Mouse (Mus musculus) midbrain, embryonic 12.5 days (tissue): Measurements from ENCODE around the gene Atp5g2. TPM values are rescaled to one million over a fixed set of nuclear protein-coding genes. Genes with fewer than 3 reads are reported as not detected.

ENCODE experiments used
- ATAC-seq: fragments of 200-750 bp; cut with Nextera tagmentation; 2 replicates; pipeline ENCODE4 v1.8.0; 2017; ENCODE audit warnings: low read depth, moderate TSS enrichment, moderate library complexity; ENCODE audit not compliant: low FRiP score
- H3K27ac ChIP-seq: fragments of 300-500 bp; sonication (generic); replicated peaks from 2 replicates; pipeline ENCODE4 v1.5.1; 2016; ENCODE audit warnings: mild to moderate bottlenecking
- H3K27me3 ChIP-seq: fragments of 300-500 bp; sonication (generic); 2 replicates; pipeline ENCODE4 v1.6.1; 2016; ENCODE audit warnings: mild to moderate bottlenecking
- H3K36me3 ChIP-seq: fragments of 300-500 bp; sonication (generic); 2 replicates; pipeline ENCODE4 v1.6.1; 2016
- H3K4me1 ChIP-seq: fragments of 300-500 bp; sonication (generic); 2 replicates; pipeline ENCODE4 v1.6.1; 2016
- H3K4me2 ChIP-seq: fragments of 300-500 bp; sonication (generic); replicated peaks from 2 replicates; pipeline ENCODE4 v1.6.1; 2016; ENCODE audit warnings: mild to moderate bottlenecking, moderate library complexity
- H3K4me3 ChIP-seq: fragments of 300-500 bp; sonication (generic); 2 replicates; pipeline ENCODE4 v1.5.1; 2016; ENCODE audit warnings: mild to moderate bottlenecking
- H3K9ac ChIP-seq: fragments of 300-500 bp; sonication (generic); replicated peaks from 2 replicates; pipeline ENCODE4 v1.6.1; 2016; ENCODE audit warnings: mild to moderate bottlenecking, moderate library complexity
- H3K9me3 ChIP-seq: fragments of 300-500 bp; sonication (generic); 2 replicates; pipeline ENCODE4 v1.6.1; 2016; ENCODE audit warnings: mild to moderate bottlenecking
- WGBS: fragments of 180-500 bp; shearing (Covaris S2); methylation state at CpG from one replicate; pipeline ENCODE4 v1.1.7; 2016; 5-methylcytosine and 5-hydroxymethylcytosine counted together
- microRNA counts: library from miRNA; unstranded; fragments of <30 nt; microRNA quantifications from one replicate; lab custom pipeline; 2017
- microRNA-seq: library from miRNA; unstranded; fragments of <30 nt; microRNA quantifications from one replicate; pipeline ENCODE4, GENCODE M21; 2017
- polyA plus RNA-seq: library from polyadenylated mRNA; unstranded; fragments of >200 nt; fragmentation: Nextera tagmentation; extraction: Ambion mirVana; gene quantifications from 2 replicates; pipeline ENCODE4 v1.2.1, GENCODE M21; 2016

Atp5g2 gene
- polyA plus RNA-seq, 1 experiment from 2014 or later, result 55.9 TPM

- Histone ChIP-seq H3K27ac (no peak overlapping the region), H3K9me3 (no peaks in the 10 kb centered on the region), H3K9ac (no peak overlapping the region), H3K4me1 (peaks cover 16% of the 10 kb centered on the region), H3K4me3 (no peak overlapping the region), H3K4me2 (no peak overlapping the region), H3K36me3 (no peaks in the 10 kb centered on the region), H3K27me3 (no peaks in the 10 kb centered on the region)
- no peak for ATAC-seq
- 95% methylated on average over 1 of the region's 1 CpGs for WGBS
Measured at GRCm38 (mm10) chr15:102620765-102621164, 51.4 kb downstream of the Atp5g2 start.

DNA sequence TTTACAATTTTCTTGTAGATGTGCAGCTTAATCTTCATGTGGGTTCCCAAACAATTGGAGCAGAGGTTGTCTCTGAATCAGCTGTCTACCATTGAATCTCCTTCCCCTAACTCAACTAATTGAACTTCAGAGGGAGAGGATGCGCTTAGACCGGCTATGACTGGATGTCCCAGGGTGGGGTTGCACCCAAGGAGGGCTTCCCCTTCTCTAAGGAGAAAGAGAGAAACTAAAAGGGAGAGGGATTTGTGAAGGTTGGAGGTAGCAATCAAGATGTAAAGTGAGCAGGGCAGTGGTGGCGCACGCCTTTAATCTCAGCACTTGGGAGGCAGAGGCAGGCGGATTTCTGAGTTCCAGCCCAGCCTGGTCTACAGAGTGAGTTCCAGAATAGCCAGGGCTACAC, 52.7 kb downstream of the Atp5g2 start:
- H3K4me1 ChIP-seq, result peaks cover 12% of the 10 kb centered on the region
- no peaks in the 10 kb centered on the region for H3K27me3 ChIP-seq
- H3K27ac ChIP-seq, result no peak overlapping the region
- H3K4me2 ChIP-seq, result no peak overlapping the region
- no peaks in the 10 kb centered on the region for H3K9me3 ChIP-seq
- 97% methylated on average over 5 of the region's 5 CpGs for WGBS
- no peaks in the 10 kb centered on the region for H3K36me3 ChIP-seq
- no peak overlapping the region for H3K9ac ChIP-seq
- ATAC-seq, result no peak
- H3K4me3 ChIP-seq, result no peak overlapping the region

DNA sequence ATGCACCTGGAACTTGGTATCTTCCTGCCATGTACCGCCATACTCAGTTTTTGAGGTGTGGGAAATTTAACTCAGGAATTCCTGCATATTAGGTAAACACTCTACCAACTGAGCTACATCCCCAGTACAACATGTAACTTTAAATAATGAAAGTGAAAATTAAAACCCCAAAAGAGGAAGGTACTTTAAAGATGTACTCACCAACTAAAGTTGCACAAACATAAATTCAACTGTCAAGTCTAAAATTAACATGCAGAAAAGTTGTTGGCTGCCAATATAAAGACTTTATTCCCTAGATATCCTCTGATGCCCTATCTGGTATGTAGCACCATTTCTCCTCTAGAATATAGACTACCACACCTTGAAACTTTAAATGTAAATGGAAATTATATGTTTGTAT, 54.5 kb downstream of the Atp5g2 start:
- Histone ChIP-seq H3K9me3 (no peaks in the 10 kb centered on the region), H3K9ac (no peak overlapping the region), H3K27ac (no peak overlapping the region), H3K27me3 (no peaks in the 10 kb centered on the region), H3K4me3 (no peak overlapping the region), H3K36me3 (no peaks in the 10 kb centered on the region), H3K4me2 (no peak overlapping the region), H3K4me1 (no peaks in the 10 kb centered on the region)
- no peak for ATAC-seq
- WGBS, result 92% methylated on average over 1 of the region's 1 CpGs

DNA sequence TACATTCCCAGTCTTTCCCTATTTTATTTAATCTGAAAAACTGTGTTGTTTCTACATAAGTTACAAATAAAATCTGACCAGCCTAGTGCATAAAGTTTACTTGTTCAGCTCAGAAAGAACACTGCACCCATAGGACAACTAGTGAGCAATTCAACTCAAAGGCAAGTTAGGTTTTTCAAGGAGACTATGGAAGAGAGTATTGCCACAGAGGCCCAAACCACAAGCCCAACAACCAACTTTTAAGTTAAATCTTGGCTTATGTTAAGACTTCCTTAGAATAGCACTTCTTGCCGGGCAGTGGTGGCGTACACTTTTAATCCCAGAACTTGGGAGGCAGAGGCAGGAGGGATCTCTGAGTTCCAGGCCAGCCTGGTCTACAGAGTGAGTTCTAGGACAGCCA, 56.0 kb downstream of the Atp5g2 start:
- no peak overlapping the region for H3K4me3 ChIP-seq
- no peak overlapping the region for H3K27ac ChIP-seq
- no peak for ATAC-seq
- H3K27me3 ChIP-seq, result no peaks in the 10 kb centered on the region
- no peaks in the 10 kb centered on the region for H3K36me3 ChIP-seq
- H3K9ac ChIP-seq, result no peak overlapping the region
- H3K4me2 ChIP-seq, result no peak overlapping the region
- H3K4me1 ChIP-seq, result no peaks in the 10 kb centered on the region
- H3K9me3 ChIP-seq, result no peaks in the 10 kb centered on the region
- WGBS, result 99% methylated on average over 2 of the region's 2 CpGs

DNA sequence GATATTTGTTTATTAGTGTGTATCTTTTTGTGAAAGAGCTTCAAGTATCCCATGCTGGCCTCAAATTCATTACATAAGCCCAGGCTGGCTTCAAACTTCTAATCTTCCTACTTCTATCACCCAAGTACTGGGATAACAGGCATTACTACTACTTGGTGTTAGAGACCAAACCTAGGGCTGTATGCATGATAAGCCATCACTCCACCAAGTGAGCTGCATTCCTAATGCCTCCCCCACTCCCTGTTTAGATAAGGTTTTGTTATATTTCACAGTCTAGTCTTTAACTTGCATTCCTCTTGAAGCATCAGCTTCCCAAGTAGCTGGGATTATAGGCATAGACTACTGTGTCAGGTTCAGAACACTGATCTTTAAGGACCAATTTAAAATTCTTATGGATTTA, 57.9 kb downstream of the Atp5g2 start:
- H3K9me3 ChIP-seq, result no peaks in the 10 kb centered on the region
- no peaks in the 10 kb centered on the region for H3K4me1 ChIP-seq
- H3K27me3 ChIP-seq, result no peaks in the 10 kb centered on the region
- H3K36me3 ChIP-seq, result no peaks in the 10 kb centered on the region
- no peak overlapping the region for H3K27ac ChIP-seq
- H3K4me3 ChIP-seq, result no peak overlapping the region
- H3K9ac ChIP-seq, result no peak overlapping the region
- no peak for ATAC-seq
- no peak overlapping the region for H3K4me2 ChIP-seq

GRCm38 (mm10) chr15:102612966-102613365, 59.2 kb downstream of the Atp5g2 start:
- H3K9ac ChIP-seq, result no peak overlapping the region
- no peaks in the 10 kb centered on the region for H3K27me3 ChIP-seq
- no peak for ATAC-seq
- no peaks in the 10 kb centered on the region for H3K4me1 ChIP-seq
- no peaks in the 10 kb centered on the region for H3K36me3 ChIP-seq
- no peaks in the 10 kb centered on the region for H3K9me3 ChIP-seq
- no peak overlapping the region for H3K27ac ChIP-seq
- H3K4me2 ChIP-seq, result no peak overlapping the region
- H3K4me3 ChIP-seq, result no peak overlapping the region

MicroRNA genes within 50 kb of the gene (microRNA counts, 519-probe panel; counts per million panel counts)
- not detected for microRNA mmu-miR-688 (lab: Ali Mortazavi, UCI)

Small RNAs within 50 kb of the gene (microRNA-seq; reads per million reads assigned to microRNA genes)
- not detected for gene Mir688

Other genes starting within 250 kb of the Atp5g2 start
- gene Amhr2, start 227.0 kb downstream of the Atp5g2 start, polyA plus RNA-seq, result 0.29 TPM in 1 of 2 replicates, not detected in the other
- gene Prr13, start 213.3 kb downstream of the Atp5g2 start, polyA plus RNA-seq, result 84.9 and 97.9 TPM in 2 replicates
- gene Pcbp2, start 201.8 kb downstream of the Atp5g2 start, polyA plus RNA-seq, result 168 and 186 TPM in 2 replicates
- 4.6 and 9.6 TPM in 2 replicates for gene Gm10337, start 168.6 kb downstream of the Atp5g2 start, polyA plus RNA-seq
- 46.1 and 50.6 TPM in 2 replicates for gene Map3k12, start 155.3 kb downstream of the Atp5g2 start, polyA plus RNA-seq
- 106 and 107 TPM in 2 replicates for gene Tarbp2, start 154.2 kb downstream of the Atp5g2 start, polyA plus RNA-seq
- gene Npff, start 147.4 kb downstream of the Atp5g2 start, polyA plus RNA-seq, result 2.5 and 3.1 TPM in 2 replicates
- gene Gm28047, start 47.3 kb downstream of the Atp5g2 start, polyA plus RNA-seq, result 0.18 TPM in 1 of 2 replicates, not detected in the other
- 17.0 and 20.1 TPM in 2 replicates for gene Atf7, start 46.9 kb downstream of the Atp5g2 start, polyA plus RNA-seq
- 41.4 and 42.4 TPM in 2 replicates for gene Calcoco1, start 49.8 kb upstream of the Atp5g2 start, polyA plus RNA-seq
- gene Hoxc13, start 248.8 kb upstream of the Atp5g2 start, polyA plus RNA-seq, result 0.23 and 0.24 TPM in 2 replicates